Mouse (Mus musculus) lung, postnatal 0 days (tissue): ENCODE measurements at regions not wholly inside any gene's neighbourhood (a gene's known extent, or its start where the extent isn't known, plus 50 kb on each side); places are given as distances from the start of the nearest gene placed in this dataset.

ENCODE experiments used
- CTCF ChIP-seq: IDR thresholded peaks from 2 replicates; pipeline ENCODE4 v1.5.1; 2016; ENCODE audit warnings: antibody characterized with exemption, mild to moderate bottlenecking
- EP300 ChIP-seq: IDR thresholded peaks from 2 replicates; pipeline ENCODE4 v1.6.1; 2016; ENCODE audit warnings: antibody characterized with exemption, mild to moderate bottlenecking, control low read depth

- TF ChIP-seq CTCF (no peak), EP300 (no peak)
These were observed 269.7 kb downstream of the Irs2 start for GRCm38 (mm10) chr8:10738486-10739081.
